Mouse (Mus musculus) brain, embryonic 14.5 days (tissue): ENCODE results near the gene AL731706.1. TPM values are rescaled to one million over a fixed set of nuclear protein-coding genes. Genes with fewer than 3 reads are reported as not detected.

Experiments
- DNase-seq: peaks from one replicate; pipeline ENCODE4 v3.0.0-alpha.2; 2011; ENCODE audit warnings: low read depth
- CTCF ChIP-seq: fragments of 200-500 bp; IDR thresholded peaks from 2 replicates; pipeline ENCODE4 v1.5.1; 2012; ENCODE audit warnings: inconsistent platforms, mild to moderate bottlenecking, moderate library complexity, borderline replicate concordance; ENCODE audit not compliant: insufficient read depth, insufficient read length; ENCODE audit errors: extremely low read depth
- POLR2A ChIP-seq: fragments of 200-500 bp; IDR thresholded peaks from 2 replicates; pipeline ENCODE4 v1.6.1; 2012; ENCODE audit warnings: mild to moderate bottlenecking, inconsistent platforms, borderline replicate concordance; ENCODE audit not compliant: poor library complexity, insufficient read depth, insufficient read length, severe bottlenecking; ENCODE audit errors: extremely low read depth
- polyA plus RNA-seq: library from polyadenylated mRNA; depleted of rRNA; stranded (reverse); fragments of >200 nt; gene quantifications from 2 replicates; pipeline ENCODE4 v1.2.3, GENCODE M21; 2012; rRNA removed

AL731706.1 gene
- 10.0 and 12.5 TPM in 2 replicates for polyA plus RNA-seq

- DNase-seq = peak; percentile 100
- TF ChIP-seq CTCF (no peak), POLR2A (peak; percentile 63; the same call in 1 of the 2 replicates)
Measured at GRCm38 (mm10) chr2:136891068-136891950, at the start of gene AL731706.1, which contains the start of the genes Slx4ip and Mkks. Gene AL731706.1 (minus strand): TSS chr2:136891389. Gene Slx4ip (plus strand): TSS chr2:136891218. Gene Mkks (minus strand): TSS chr2:136891389.

DNA sequence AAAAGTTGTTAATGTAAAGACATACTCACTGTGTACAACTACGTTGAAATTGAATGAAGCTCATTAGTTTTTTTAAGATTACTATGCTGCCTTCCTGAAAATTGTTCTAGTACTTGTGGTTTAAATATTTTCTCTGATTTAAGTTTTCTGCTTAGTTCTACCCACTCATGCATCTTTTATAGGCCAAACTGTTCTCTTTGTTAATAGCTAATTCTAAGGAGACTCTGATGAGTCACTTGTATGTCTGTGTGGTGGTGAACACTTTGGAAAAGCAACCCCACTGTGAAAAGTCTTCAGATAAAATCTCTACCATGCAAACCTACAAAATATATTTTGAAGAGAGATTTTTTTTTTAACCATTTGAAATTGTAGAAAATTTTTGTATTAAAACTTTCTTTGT, 47.1 kb upstream of the AL731706.1 start:
- no peak for TF ChIP-seq CTCF
- no peak for TF ChIP-seq POLR2A
- no peak for DNase-seq

GRCm38 (mm10) chr2:136936391-136937288, 45.5 kb upstream of the AL731706.1 start:
- DNase-seq = no peak
- no peak for TF ChIP-seq POLR2A
- TF ChIP-seq CTCF = no peak

DNA sequence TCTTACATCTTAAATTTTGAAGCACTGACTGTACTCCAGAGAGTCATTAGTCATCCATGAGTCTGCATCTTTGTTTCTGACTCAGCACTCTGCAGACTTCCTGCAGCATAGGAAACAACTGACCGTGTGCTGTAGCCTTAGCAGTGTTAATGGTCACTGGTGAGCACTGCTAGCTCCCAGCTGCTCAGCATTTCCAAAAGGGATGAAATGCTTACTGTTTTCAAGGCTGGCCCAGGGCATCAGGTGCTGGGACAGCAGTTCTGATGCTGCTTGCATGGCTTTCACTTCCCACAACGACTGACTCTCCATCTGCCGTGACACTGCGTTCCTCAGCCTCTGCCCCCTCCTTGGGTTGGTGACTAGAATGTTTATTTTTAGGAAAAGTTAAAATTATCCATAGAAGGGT, 29.8 kb upstream of the AL731706.1 start:
- TF ChIP-seq POLR2A = no peak
- TF ChIP-seq CTCF = no peak
- DNase-seq = peak; percentile 32

- TF ChIP-seq CTCF = no peak
- no peak for TF ChIP-seq POLR2A
Measured at GRCm38 (mm10) chr2:136920257-136920993, 29.2 kb upstream of the AL731706.1 start.

GRCm38 (mm10) chr2:136919433-136919832, 28.2 kb upstream of the AL731706.1 start:
- TF ChIP-seq CTCF (no peak), POLR2A (no peak)
- DNase-seq = no peak

More at GRCm38 (mm10) chr2:136920257-136920993, 29.2 kb upstream of the AL731706.1 start:
- DNase-seq = no peak

DNA sequence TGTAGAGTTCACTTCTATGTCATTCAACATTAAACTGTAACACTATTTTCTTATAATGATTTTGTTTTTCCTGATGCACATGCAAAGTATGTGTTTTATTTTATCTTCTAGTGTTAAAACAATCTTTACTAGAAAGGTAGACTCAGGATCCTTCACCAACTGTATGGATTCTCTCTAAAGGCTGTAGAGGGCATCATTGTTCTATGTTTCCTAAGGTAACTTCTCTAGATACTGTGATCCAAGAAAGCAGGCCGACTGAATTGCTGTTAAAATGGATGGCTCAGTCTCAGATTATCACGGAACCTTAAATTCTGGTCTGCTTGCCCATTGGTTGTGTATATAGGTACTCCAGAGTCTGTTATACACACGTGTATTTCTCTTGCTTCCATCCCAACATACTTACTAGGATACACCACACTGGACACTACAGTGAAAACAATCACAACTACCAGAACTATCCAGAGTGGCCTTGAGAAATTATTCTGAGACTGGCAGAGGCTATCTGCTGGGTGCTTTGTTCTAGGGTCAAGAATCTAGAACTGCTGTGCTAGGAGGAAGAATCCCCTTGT, 23.2 kb upstream of the AL731706.1 start:
- DNase-seq = peak; percentile 73
- TF ChIP-seq CTCF = 0 out of 2 replicates have a peak, but pooled peaks have one; percentile 21
- TF ChIP-seq POLR2A = no peak

DNA sequence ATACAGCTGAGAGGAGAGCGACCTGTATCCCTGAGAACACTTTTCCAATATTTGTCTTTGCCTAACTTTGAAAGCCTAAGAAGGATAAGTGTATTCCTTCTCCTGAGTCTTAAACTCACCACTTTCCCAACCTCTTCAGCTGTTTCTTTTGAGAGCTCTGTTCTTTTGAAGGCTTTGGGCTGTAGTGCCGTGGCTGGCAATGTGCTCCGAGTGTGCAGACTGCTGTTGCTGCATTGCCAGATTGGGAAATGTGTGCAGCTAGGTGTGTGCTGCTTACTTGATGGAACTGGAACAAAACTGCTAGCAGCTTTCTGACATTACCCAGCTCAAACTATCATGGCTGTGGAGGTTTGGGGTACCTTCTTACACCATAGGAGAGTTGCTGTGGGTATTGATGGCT, 21.8 kb upstream of the AL731706.1 start:
- peak; percentile 41 for DNase-seq
- TF ChIP-seq POLR2A (no peak), CTCF (no peak)

GRCm38 (mm10) chr2:136911958-136912411, 20.8 kb upstream of the AL731706.1 start:
- peak; percentile 84 for DNase-seq
- TF ChIP-seq CTCF (no peak), POLR2A (no peak)

GRCm38 (mm10) chr2:136909298-136909697, 18.1 kb upstream of the AL731706.1 start:
- no peak for TF ChIP-seq POLR2A
- no peak for TF ChIP-seq CTCF
- DNase-seq = no peak
